Mouse (Mus musculus) brown adipose tissue, adult 24 weeks (tissue): Measurements from ENCODE around the gene Mnt. TPM values are rescaled to one million over a fixed set of nuclear protein-coding genes. Genes with fewer than 3 reads are reported as not detected.
A peak's percentile ranks its signal among the peaks of the same experiment; 100 is the strongest.
"Not testable (repeated sequence)": the region's sequence is repeated elsewhere in the genome, so short reads cannot be mapped to it uniquely, and the experiment has no call there.

Experiments used
- H3K27ac ChIP-seq: fragments of 200-500 bp; replicated peaks from 2 replicates; pipeline ENCODE4 v1.5.1; 2012; ENCODE audit warnings: low read depth, mild to moderate bottlenecking, low read length
- H3K4me1 ChIP-seq: fragments of 200-500 bp; 2 replicates; pipeline ENCODE4 v1.6.1; 2012; ENCODE audit warnings: low read length, mixed read lengths; ENCODE audit not compliant: control insufficient read depth, insufficient read depth, insufficient read length
- H3K4me3 ChIP-seq: fragments of 200-500 bp; 2 replicates; pipeline ENCODE4 v1.5.1; 2012; ENCODE audit warnings: low read depth, mild to moderate bottlenecking, low read length, moderate library complexity; ENCODE audit not compliant: insufficient read depth
- polyA plus RNA-seq: library from polyadenylated mRNA; stranded (reverse); fragments of >200 nt; gene quantifications from 2 replicates; pipeline ENCODE4 v1.2.4, GENCODE M21; 2012; ENCODE audit not compliant: missing spikeins, insufficient read depth, insufficient read length

Gene Mnt
- polyA plus RNA-seq, result 5.6 and 6.2 TPM in 2 replicates

DNA sequence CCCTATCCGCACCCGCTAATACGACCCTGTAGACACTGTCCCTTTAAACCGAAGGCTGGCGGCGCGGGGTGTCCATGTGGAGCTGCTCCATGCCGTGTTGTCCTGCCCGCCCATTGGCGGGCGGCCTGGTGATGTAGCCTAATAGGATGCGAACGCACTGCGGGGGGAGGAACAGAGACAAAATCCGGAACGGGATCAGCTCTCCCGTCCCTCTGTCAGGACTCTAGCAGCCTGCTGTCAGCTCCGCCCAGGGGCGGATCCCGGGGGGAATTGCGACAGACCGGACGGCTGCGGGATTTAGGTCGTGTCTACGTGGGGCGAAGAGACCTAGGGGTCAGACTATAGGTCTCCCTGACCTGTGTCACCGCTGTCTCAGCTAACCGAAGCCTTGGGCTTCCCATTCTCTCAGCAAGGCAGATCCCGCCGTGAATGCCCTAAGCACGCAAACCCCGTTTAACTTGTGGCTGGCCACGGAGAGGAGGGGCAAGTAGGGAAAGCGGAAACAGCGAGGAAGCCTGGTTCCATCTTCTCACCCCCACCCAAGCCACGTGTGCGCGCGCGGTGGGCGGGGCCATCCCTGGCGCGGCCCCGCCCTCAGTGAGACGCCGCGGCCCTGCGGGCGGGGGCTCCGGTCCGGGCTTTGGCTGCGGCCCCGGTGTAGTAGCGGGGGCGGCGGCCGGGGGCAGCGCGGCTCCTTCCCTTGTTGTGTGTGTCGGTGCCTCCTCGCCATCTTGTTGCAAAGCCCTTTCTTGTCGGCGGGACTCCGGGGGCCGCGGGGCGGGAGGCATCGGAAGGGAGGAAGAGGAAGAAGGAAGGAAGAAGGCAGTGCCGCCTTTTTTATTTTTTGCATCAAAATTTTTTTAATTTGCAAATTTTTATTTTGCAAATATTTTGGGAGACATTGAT lies at the start of gene Mnt:
TSS of gene Mnt (plus strand) at position 665 of the 906 bp plus-strand sequence.
- H3K4me1 ChIP-seq, result peaks cover 17% of the 10 kb centered on the region
- H3K27ac ChIP-seq, result peak within 1 kb of the TSS; percentile 100
- peak within 1 kb of the TSS; percentile 77 for H3K4me3 ChIP-seq

DNA sequence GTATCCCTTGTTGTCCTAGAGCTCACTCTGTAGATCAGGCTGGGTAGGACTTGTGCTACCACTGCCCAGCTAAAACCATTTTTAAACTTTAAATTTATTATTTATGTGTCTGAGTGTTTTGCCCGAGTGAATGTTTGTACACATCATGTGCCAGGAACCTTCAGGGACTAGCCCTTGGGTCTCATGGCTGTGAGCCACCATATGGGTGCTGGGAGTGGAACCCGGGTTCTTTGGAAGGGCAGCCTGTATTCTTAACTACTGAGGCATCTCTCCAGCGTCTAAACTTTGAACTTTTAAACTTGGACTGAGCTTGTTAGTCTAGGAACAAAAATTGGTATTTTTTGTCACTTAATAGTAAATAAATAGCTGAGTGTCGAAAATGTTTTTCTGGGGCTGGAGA lies 37.8 kb upstream of the Mnt start:
- H3K27ac ChIP-seq, result no peak overlapping the region
- H3K4me3 ChIP-seq, result no peak overlapping the region
- no peaks in the 10 kb centered on the region for H3K4me1 ChIP-seq

DNA sequence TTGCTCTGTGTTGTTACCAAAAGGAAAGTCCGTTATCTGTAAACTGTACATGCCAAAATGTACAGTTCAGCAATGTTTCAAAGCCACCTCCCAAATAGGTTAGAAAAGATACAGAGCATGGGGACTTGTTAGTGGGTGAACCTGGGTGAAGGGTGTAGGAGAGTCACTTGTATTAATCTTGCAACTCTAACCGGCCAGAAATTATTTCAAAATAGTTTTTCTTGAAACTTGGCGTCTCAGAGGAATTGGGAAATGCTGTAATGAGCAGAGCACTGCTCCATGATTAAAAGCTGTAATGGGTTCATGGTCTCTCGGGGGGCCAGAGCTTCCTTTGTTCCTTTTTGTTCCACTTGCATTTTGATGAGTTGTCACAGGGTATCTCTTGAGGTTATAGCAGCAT lies 30.1 kb upstream of the Mnt start:
- H3K4me1 ChIP-seq, result peaks cover 2% of the 10 kb centered on the region; the same call in 1 of the 2 replicates
- H3K27ac ChIP-seq, result no peak overlapping the region
- no peak overlapping the region for H3K4me3 ChIP-seq

DNA sequence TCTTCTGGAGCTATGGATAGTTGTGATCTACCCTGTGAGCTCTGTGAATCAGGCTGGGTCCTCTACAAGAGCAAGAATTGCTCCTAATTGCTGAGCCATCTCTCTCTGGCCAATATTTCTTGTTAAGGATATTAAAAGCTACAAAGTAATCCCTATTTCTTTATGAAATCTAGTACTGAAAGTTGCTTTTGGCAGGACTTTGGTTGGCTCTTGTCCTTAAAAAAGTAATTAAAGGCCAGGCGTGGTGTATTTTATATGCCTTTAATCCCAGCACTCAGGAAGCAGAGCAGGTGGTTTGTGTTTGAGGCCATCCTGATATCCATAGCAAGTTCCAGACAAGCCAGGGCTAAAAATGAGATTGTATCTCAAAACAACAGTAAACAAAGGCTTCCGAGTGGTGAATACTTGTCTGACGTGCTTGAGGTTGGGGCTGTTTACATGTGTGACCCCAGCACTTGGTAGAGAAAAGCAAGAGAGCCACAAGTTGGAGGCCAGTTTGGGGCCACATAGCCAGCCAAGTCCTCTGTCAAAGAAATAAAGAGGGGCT lies 26.6 kb upstream of the Mnt start:
- peaks cover 2% of the 10 kb centered on the region; the same call in 1 of the 2 replicates for H3K4me1 ChIP-seq
- no peak overlapping the region for H3K4me3 ChIP-seq
- H3K27ac ChIP-seq, result no peak overlapping the region

DNA sequence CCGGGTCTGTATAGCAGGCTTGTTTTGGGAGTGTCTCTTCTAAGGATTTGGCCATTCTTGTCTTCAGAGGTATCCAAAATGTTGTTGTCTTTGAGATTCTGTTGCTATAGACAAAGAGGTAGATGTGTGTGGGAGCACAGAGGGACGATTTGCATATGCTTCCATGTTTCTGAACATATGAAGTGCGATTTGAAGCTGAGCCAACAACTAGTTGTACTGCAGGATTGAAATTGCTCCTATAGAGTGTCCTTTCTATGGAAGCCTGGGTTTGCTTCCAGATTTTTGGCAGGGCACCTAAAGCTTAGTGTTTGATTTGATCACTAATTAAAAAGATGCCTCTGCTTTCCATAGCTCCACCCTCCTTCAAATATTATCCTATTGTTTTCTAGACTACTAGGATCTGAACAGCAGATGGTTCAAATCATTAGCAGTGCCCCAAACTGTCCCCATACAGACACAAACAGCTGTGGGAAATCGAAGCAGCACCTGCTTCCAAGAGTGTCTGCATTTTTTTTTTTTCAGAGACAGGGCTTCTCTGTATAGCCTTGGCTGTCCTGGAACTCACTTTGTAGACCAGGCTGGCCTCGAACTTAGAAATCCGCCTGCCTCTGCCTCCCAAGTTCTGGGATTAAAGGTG lies 23.4 kb upstream of the Mnt start:
- Histone ChIP-seq H3K4me3 (no peak overlapping the region), H3K4me1 (no peaks in the 10 kb centered on the region), H3K27ac (no peak overlapping the region)

DNA sequence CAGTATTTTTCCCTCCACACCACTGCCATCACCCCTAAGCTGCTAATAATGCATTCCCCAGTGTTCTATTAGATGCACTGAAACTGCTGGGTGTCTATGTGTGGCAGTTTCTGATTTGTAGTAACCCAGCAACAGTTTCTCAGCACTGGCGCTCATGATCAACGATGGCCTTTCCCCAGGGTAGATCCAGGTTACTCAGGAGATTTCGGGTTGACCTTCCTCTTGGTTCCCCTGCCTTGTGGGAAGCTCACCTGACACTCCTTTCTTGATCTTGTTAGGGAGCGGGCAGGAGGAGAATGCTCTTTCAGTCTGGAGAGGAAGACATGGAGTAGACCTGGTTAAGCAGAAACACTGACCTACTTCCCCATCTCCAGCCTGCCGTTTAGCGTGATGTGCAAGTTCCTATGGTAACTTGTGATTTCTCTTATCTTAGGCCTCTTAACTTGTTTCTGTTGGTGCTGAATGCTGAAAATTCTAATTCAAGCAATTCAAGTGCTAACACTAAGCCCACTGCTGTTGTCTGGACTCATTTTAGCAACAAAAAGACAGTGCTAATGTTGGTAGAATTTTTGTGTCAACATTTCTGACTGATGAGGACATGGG lies 22.4 kb upstream of the Mnt start:
- Histone ChIP-seq H3K4me3 (no peak overlapping the region), H3K27ac (no peak overlapping the region), H3K4me1 (no peaks in the 10 kb centered on the region)

DNA sequence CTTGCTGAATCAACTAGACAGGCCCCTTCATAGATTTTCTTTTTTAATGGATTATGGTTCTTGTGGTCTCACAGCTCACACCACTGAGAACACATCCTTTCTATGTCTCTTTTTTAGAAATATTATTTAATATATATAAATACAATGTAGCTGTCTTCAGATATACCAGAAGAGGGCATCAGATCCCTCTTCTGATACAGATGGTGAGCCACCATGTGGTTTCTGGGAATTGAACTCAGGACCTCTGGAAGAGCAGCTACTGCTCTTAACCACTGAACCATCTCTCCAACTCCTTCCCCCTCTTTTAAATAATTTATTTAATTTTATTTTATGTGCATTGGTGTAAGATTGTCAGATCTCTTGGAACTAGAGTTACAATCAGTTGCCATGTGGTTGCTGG lies 20.6 kb upstream of the Mnt start:
- H3K4me1 ChIP-seq, result no peaks in the 10 kb centered on the region
- H3K27ac ChIP-seq, result no peak overlapping the region
- no peak overlapping the region for H3K4me3 ChIP-seq

DNA sequence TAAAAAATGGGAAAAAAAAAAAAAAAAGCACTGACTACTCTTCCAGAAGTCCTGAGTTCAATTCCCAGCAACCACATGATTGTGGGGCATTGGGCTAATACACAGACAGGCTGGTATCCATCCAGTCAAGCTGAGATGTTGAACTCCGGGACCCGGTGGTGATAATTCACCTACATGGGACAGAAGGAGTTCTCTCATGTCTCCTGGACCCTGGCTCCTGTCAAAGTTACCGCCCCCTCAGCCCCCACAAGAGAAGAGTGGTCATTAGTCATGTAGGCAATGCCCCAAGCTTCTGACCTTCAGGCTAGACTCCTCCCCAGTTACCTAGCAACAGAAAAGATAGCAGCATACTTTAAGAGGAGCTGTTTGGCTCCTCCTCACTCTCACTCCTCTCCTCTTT lies 19.7 kb upstream of the Mnt start:
- not testable (repeated sequence) for H3K27ac ChIP-seq, H3K4me3 ChIP-seq, H3K4me1 ChIP-seq

DNA sequence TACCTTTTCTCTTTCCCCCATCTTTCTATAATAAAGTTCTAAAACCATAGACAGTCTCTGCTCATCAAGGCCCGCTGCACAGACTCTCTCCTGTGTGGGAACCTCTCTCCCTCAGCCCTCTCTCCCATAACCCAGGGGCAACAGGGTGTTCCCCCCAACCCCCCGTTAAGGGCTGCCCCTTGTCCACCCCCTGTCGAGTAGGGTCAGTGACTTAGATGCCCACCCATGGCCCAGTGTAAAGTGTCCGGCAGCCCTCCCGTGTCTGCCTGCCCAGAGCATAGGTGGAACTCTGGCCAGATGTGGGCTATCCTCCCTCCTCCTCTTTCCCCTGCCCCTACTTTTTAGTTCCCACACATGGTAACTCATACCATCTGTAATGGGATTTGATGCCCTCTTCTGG lies 19.2 kb upstream of the Mnt start:
- H3K4me1 ChIP-seq, result no peaks in the 10 kb centered on the region
- H3K27ac ChIP-seq, result no peak overlapping the region
- H3K4me3 ChIP-seq, result no peak overlapping the region

DNA sequence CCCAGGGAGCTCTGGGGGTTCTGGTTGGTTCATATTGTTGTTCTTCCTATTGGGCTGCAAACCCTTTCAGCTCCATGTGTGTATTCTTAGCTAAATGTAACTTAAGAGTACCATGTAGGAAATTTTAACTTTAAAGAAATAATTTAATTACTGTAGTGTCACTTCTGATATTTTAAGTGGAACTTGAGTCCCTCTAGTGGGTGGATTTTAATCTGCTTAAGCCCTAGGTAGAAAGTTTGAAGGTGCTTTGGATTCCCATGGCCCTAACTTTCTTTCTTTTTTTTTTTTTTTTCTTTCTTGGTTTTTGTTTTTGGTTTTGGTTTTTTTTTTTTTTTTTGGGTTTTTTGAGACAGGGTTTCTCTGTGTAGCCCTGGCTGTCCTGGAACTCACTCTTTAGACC lies 14.9 kb upstream of the Mnt start:
- Histone ChIP-seq H3K27ac (no peak overlapping the region), H3K4me3 (no peak overlapping the region), H3K4me1 (no peaks in the 10 kb centered on the region)

DNA sequence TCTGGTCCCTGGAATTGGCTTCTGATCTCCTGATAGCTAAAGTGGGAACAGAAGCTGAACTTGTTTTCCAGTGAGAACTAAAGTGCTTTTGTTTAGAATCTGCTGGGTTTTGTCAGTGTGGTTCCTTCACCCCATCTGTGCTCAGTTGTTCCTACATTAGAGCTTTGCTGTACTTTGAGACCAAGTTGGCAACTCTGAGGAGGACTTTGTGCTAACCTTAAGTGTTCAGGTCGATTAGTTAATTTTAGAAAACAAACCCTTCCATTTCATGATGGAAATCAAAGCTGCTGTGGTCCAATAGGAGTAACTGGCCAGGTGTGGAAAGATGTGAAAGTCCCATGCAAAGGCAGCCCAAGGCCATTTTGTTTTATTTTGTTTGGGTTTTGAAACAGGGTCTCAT lies 9.8 kb upstream of the Mnt start:
- H3K4me1 ChIP-seq, result no peaks in the 10 kb centered on the region
- H3K27ac ChIP-seq, result no peak overlapping the region
- no peak overlapping the region for H3K4me3 ChIP-seq

DNA sequence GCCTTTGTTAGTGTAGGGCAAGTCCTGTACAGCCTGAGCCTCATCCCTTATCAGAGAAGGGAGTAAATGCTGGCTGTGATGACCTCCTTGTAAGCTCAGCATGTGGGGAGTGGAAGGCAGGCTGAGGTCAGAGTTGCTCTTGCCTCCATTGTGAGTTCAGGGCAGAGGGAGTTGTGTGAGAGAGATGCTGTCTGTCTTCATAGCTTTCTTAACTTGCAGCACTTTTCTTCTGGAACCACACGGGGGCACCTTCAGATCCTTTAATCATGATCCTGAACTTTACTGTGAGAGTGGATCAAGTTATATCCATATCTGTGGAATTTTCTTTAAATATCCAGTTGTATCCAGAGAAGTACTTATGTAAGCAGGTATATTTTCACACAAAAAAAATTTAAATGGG lies 9.3 kb upstream of the Mnt start:
- Histone ChIP-seq H3K4me1 (no peaks in the 10 kb centered on the region), H3K27ac (no peak overlapping the region), H3K4me3 (no peak overlapping the region)

DNA sequence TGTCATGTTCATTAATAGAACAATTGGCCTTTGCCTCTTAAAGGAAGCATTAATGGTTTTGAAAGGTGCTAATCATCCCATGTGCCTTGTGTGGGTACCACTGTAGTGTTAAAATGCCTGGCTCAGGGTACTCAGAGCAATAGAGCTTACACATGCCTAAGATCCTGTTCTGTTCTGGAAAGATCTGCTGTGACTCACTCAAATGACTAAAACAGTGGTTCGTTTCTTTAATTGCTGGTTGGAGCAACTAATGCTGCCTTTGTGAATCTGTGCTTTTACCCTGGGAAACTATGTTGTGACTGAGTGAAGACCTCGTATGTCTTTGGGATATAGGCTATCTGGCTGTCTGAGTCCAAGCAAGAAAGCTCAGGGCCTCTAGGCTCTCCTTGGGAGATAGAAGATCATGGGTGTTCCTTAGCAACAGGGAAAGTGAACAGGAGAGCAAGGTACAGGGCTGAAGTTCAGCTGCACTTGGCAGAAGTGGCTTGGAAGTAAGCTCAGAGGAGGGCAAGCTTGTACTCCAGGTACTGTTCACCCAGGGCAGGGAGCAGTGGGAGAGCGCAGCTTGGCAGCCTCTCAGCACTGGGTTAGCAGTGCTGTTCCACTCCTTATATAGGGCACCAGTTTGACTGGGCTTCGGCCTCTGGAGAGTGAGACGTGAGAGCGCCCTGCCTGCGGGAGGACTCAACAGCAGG lies 7.8 kb upstream of the Mnt start:
- H3K4me1 ChIP-seq, result no peaks in the 10 kb centered on the region
- H3K4me3 ChIP-seq, result no peak overlapping the region
- H3K27ac ChIP-seq, result no peak overlapping the region

DNA sequence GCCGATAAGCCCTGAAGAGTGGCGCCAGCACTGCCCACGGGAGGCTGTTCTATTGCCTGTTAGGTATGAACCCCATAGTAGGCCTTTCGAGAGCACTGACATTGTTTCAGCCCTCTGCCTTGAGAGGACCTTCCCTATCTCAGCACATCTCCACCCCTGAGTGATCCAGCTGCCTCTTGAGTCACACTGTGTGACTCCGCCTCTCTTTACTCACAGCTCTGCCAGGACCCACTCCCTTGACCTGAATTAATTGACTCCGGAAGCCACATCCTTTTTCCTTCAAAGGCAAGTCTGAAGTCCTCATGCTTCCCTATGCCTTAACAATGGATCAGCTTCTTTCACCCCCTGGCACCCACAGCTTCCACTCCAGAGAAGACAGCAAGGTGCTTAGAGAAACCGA lies 4.6 kb upstream of the Mnt start:
- Histone ChIP-seq H3K4me3 (no peak overlapping the region), H3K4me1 (peaks cover 3% of the 10 kb centered on the region; the same call in 1 of the 2 replicates), H3K27ac (no peak overlapping the region; the same call in 1 of the 2 replicates)

DNA sequence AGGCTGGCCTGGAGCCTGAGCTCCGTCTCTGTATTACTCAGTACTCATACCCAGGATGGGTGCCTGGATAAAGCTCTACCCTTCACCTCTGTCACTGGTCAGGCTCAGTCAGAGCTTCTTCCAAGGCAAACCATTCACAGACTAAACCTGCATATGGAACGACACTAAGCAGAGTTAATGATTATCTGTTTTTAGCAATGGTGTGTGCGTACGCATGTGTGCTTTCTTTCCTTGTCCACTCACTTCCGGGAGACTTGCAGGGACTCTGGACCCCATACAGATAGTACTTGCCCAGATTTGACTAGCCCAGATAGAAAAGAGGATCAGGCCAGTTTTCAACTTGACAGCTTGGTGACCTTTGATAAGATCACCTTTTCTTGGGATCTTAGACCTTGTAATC lies 4.0 kb upstream of the Mnt start:
- H3K27ac ChIP-seq, result 0 out of 2 replicates have a peak overlapping the region, but pooled peaks have one; percentile 3
- peaks cover 3% of the 10 kb centered on the region; the same call in 1 of the 2 replicates for H3K4me1 ChIP-seq
- no peak overlapping the region for H3K4me3 ChIP-seq
